Mouse (Mus musculus) hindbrain, embryonic 10.5 days (tissue): ENCODE data around the gene Sesn2. TPM values are rescaled to one million over a fixed set of nuclear protein-coding genes. Genes with fewer than 3 reads are reported as not detected.
A peak's percentile ranks its signal among the peaks of the same experiment; 100 is the strongest.
"Not testable (repeated sequence)": the region's sequence is repeated elsewhere in the genome, so short reads cannot be mapped to it uniquely, and the experiment has no call there.

ENCODE experiments used
- DNase-seq: peaks from one replicate; pipeline ENCODE4 v3.0.0-alpha.2; 2017; ENCODE audit warnings: low spot score
- H3K27ac ChIP-seq: fragments of 300-500 bp; sonication (generic); 2 replicates; pipeline ENCODE4 v1.5.1; 2016; ENCODE audit warnings: mild to moderate bottlenecking, moderate library complexity
- H3K27me3 ChIP-seq: fragments of 300-500 bp; sonication (generic); 2 replicates; pipeline ENCODE4 v1.6.1; 2016; ENCODE audit warnings: mild to moderate bottlenecking; ENCODE audit not compliant: poor library complexity, insufficient read depth, severe bottlenecking
- H3K36me3 ChIP-seq: fragments of 300-500 bp; sonication (generic); 2 replicates; pipeline ENCODE4 v1.6.1; 2016; ENCODE audit warnings: mild to moderate bottlenecking, moderate library complexity
- H3K4me1 ChIP-seq: fragments of 300-500 bp; sonication (generic); replicated peaks from 2 replicates; pipeline ENCODE4 v1.6.1; 2016; ENCODE audit warnings: mild to moderate bottlenecking
- H3K4me3 ChIP-seq: fragments of 300-500 bp; sonication (generic); 2 replicates; pipeline ENCODE4 v1.5.1; 2016; ENCODE audit warnings: mild to moderate bottlenecking, moderate library complexity
- H3K9me3 ChIP-seq: fragments of 300-500 bp; sonication (generic); 2 replicates; pipeline ENCODE4 v1.6.1; 2016; ENCODE audit warnings: mild to moderate bottlenecking, moderate library complexity
- WGBS: fragments of 180-500 bp; shearing (Covaris S2); methylation state at CpG from one replicate; pipeline ENCODE4 v1.1.7; 2016; 5-methylcytosine and 5-hydroxymethylcytosine counted together
- polyA plus RNA-seq: library from polyadenylated mRNA; unstranded; fragments of >200 nt; fragmentation: Nextera tagmentation; extraction: Ambion mirVana; gene quantifications from 2 replicates; pipeline ENCODE4 v1.2.1, GENCODE M21; 2016

Sesn2 gene
- polyA plus RNA-seq, 1 experiment from 2014 or later: 13.0 TPM

- H3K9me3 ChIP-seq: no peaks in the 10 kb centered on the region
- 93% methylated on average over 3 of the region's 3 CpGs for WGBS
- H3K27me3 ChIP-seq: no peaks in the 10 kb centered on the region
- H3K4me3 ChIP-seq: no peak overlapping the region
- no peak for DNase-seq
- H3K27ac ChIP-seq: no peak overlapping the region
- H3K4me1 ChIP-seq: peaks cover 11% of the 10 kb centered on the region
- H3K36me3 ChIP-seq: peaks cover 17% of the 10 kb centered on the region
Measured at GRCm38 (mm10) chr4:132488521-132488920, 21.8 kb downstream of the Sesn2 start.

- 75% methylated on average over 5 of the region's 5 CpGs for WGBS
- no peaks in the 10 kb centered on the region for H3K36me3 ChIP-seq
- H3K4me1 ChIP-seq: 0 out of 2 replicates have a peak, but pooled peaks cover 4% of the 10 kb centered on the region
- no peaks in the 10 kb centered on the region for H3K9me3 ChIP-seq
- no peak for DNase-seq
- no peak overlapping the region for H3K27ac ChIP-seq
- no peaks in the 10 kb centered on the region for H3K27me3 ChIP-seq
- no peak overlapping the region for H3K4me3 ChIP-seq
Measured at GRCm38 (mm10) chr4:132484820-132485219, 25.5 kb downstream of the Sesn2 start.

GRCm38 (mm10) chr4:132484231-132484630, 26.1 kb downstream of the Sesn2 start:
- no peak for DNase-seq
- Histone ChIP-seq H3K4me1 (0 out of 2 replicates have a peak, but pooled peaks cover 4% of the 10 kb centered on the region), H3K27me3 (no peaks in the 10 kb centered on the region), H3K36me3 (no peaks in the 10 kb centered on the region), H3K9me3 (no peaks in the 10 kb centered on the region), H3K4me3 (no peak overlapping the region), H3K27ac (no peak overlapping the region)
- WGBS: 82% methylated on average over 4 of the region's 4 CpGs

DNA sequence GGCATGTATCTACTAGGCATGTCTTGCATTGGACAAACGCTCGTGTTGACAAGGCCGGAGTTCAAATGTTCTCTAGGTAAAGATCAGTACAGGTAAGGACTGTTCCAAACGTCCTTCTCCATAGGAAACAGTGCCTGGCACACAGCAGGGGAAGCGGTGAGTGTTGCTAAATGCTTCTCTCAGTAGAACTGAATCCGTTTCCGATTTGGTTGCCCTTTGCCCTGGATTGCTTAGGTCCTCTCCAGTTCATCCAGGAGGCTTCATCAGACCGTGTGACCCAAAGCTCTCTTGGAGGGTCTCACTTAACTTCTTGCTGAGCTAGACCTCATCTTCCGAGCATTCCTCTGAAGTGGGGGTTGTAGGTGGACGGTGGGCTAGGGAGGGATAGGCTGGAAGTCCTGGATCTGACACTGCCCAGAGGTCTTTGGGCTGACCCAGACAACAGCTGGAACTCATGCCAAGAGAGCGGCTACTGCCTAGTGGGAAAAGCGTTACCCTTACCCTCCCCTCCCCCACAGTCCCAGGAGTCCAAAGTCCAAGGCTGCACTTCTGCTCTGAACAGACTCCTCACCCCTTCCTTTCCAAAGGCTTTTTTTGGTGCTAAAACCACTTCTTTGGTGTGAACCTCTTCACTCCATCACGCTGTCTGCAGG, 27.2 kb downstream of the Sesn2 start:
- Histone ChIP-seq H3K27me3 (no peaks in the 10 kb centered on the region), H3K4me1 (0 out of 2 replicates have a peak, but pooled peaks cover 4% of the 10 kb centered on the region), H3K36me3 (no peaks in the 10 kb centered on the region), H3K27ac (no peak overlapping the region), H3K9me3 (no peaks in the 10 kb centered on the region), H3K4me3 (no peak overlapping the region)
- 80% methylated on average over 13 of the region's 13 CpGs for WGBS
- no peak for DNase-seq

DNA sequence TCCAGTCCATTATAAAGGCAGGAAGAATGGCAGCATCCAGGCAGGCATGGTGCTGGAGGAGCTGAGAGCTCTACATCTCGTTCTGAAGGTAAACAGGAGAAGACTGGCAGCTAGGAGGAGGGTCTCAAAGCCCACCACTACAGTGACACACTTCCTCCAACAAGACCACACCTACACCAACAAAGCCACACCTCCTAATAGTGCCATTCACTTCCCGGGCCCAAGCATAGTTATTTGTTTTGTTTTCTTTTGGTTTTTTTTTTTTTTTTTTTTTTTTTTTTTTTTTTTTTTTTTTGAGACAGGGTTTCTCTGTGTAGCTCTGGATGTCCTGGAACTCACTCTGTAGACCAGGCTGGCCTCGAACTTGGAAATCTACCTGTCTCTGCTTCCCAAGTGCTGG, 28.2 kb downstream of the Sesn2 start:
- H3K4me3 ChIP-seq, DNase-seq, H3K4me1 ChIP-seq, H3K27me3 ChIP-seq, H3K9me3 ChIP-seq, H3K36me3 ChIP-seq, H3K27ac ChIP-seq: not testable (repeated sequence)
- 73% methylated on average over 3 of the region's 3 CpGs for WGBS

GRCm38 (mm10) chr4:132477833-132478232, 32.5 kb downstream of the Sesn2 start:
- 94% methylated on average over 8 of the region's 8 CpGs for WGBS
- Histone ChIP-seq H3K36me3 (no peaks in the 10 kb centered on the region), H3K4me1 (no peaks in the 10 kb centered on the region), H3K9me3 (no peaks in the 10 kb centered on the region), H3K27ac (no peak overlapping the region), H3K27me3 (no peaks in the 10 kb centered on the region), H3K4me3 (no peak overlapping the region)
- DNase-seq: no peak

- 79% methylated on average over 13 of the region's 13 CpGs for WGBS
- H3K27me3 ChIP-seq: no peaks in the 10 kb centered on the region
Measured at GRCm38 (mm10) chr4:132475895-132476878, 34.1 kb downstream of the Sesn2 start.

GRCm38 (mm10) chr4:132474631-132475030, 35.7 kb downstream of the Sesn2 start:
- no peaks in the 10 kb centered on the region for H3K9me3 ChIP-seq
- WGBS: 76% methylated on average over 4 of the region's 4 CpGs
- DNase-seq: no peak
- H3K4me1 ChIP-seq: no peaks in the 10 kb centered on the region
- H3K36me3 ChIP-seq: no peaks in the 10 kb centered on the region
- no peak overlapping the region for H3K27ac ChIP-seq
- no peaks in the 10 kb centered on the region for H3K27me3 ChIP-seq
- H3K4me3 ChIP-seq: no peak overlapping the region

More at GRCm38 (mm10) chr4:132475895-132476878, 34.1 kb downstream of the Sesn2 start:
- Histone ChIP-seq H3K4me3 (no peak overlapping the region), H3K36me3 (no peaks in the 10 kb centered on the region), H3K4me1 (no peaks in the 10 kb centered on the region), H3K27ac (no peak overlapping the region), H3K9me3 (no peaks in the 10 kb centered on the region)
- DNase-seq: no peak

GRCm38 (mm10) chr4:132473411-132473810, 36.9 kb downstream of the Sesn2 start:
- Histone ChIP-seq H3K9me3 (no peaks in the 10 kb centered on the region), H3K4me1 (no peaks in the 10 kb centered on the region), H3K36me3 (no peaks in the 10 kb centered on the region), H3K4me3 (no peak overlapping the region), H3K27ac (no peak overlapping the region), H3K27me3 (no peaks in the 10 kb centered on the region)
- 88% methylated on average over 9 of the region's 9 CpGs for WGBS
- no peak for DNase-seq

DNA sequence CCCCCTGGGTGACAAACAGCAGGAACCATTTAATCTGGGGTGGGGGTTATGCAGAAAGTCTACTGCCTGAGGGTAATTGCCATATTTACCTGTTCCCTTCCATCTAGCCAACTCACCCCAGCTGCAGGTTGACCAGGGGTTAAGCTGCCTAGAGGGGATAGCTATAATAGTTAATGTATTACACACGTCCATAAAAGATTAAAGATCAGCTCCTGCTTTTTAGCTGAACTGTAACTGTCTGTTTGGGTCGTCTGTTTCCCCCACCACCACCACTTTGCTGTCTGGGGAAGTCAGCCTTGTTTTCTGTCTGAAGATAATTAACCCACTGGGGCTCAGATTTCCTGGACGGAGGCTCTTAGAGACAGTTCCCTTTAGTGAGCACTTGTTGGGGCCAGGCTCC, 40.4 kb downstream of the Sesn2 start:
- DNase-seq: no peak
- 24% methylated on average over 3 of the region's 3 CpGs for WGBS
- no peaks in the 10 kb centered on the region for H3K36me3 ChIP-seq
- H3K27me3 ChIP-seq: no peaks in the 10 kb centered on the region
- H3K4me3 ChIP-seq: no peak overlapping the region
- no peaks in the 10 kb centered on the region for H3K4me1 ChIP-seq
- no peaks in the 10 kb centered on the region for H3K9me3 ChIP-seq
- H3K27ac ChIP-seq: no peak overlapping the region

- WGBS: 4% methylated on average over 5 of the region's 5 CpGs
- Histone ChIP-seq H3K27ac (peak overlapping the region; percentile 88; the same call in 1 of the 2 replicates), H3K4me3 (peak overlapping the region; percentile 93), H3K9me3 (no peaks in the 10 kb centered on the region), H3K4me1 (peaks cover 17% of the 10 kb centered on the region), H3K36me3 (peaks cover 29% of the 10 kb centered on the region), H3K27me3 (no peaks in the 10 kb centered on the region)
- no peak for DNase-seq
Measured at GRCm38 (mm10) chr4:132464255-132464613, 46.1 kb downstream of the Sesn2 start.

DNA sequence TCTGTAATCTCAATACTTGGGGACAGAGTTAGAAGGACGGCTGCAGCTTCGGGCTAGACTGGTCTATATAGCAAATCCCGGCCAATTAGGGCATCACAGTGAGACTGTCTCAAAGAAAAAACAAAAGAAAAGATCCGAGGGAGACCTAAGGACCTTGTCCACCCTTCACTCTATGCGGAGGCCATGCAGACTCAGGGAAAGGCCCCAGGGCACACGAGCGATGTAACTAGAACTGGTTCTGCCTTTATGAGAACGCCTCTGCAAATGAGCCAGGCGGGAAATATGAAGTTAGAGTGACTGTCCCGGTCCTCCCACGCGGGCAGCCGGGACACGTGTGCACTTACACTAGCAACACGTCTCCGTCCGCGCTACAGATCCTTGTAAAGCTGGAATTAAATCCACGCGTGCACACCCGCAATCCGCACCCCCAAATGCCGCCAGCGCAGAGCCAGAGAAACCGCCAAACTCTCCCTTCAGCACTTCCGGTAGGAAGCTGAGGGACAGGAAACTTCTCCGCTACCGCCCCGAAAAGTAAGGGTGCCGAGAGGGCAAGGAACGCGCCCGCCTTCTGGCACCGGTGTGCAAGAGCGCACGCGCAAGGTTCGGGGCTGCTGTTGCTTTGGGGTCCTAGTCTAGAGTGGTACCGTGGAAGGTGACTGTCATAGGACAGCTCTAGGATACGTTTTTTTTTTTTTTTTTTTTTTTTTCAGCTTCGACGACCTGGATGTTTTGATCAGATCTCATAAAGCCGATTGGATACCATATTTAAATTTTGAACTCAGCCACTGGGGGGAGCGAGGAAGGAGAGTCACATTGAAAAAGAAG, 46.7 kb downstream of the Sesn2 start, which contains the start of gene Med18:
Med18 (minus strand) TSS at position 492 of the 825 bp plus-strand sequence.
- Histone ChIP-seq H3K4me1 (peaks cover 17% of the 10 kb centered on the region), H3K27me3 (no peaks in the 10 kb centered on the region), H3K36me3 (peaks cover 35% of the 10 kb centered on the region), H3K27ac (peak within 1 kb of the TSS; percentile 88), H3K4me3 (peak within 1 kb of the TSS; percentile 93), H3K9me3 (no peaks in the 10 kb centered on the region)
- DNase-seq: peak; percentile 95
- WGBS: under 1% methylated on average over 44 of the region's 44 CpGs
